Mouse (Mus musculus) myocyte (in vitro differentiated cells): ENCODE data around the gene Sncb. TPM values are rescaled to one million over a fixed set of nuclear protein-coding genes. Genes with fewer than 3 reads are reported as not detected.

ENCODE experiments used
- H3K27me3 ChIP-seq: one replicate; pipeline ENCODE4 v1.6.1; 2011; ENCODE audit not compliant: control insufficient read depth, insufficient read depth, insufficient read length
- H3K36me3 ChIP-seq: one replicate; pipeline ENCODE4 v1.6.1; 2011; ENCODE audit not compliant: control insufficient read depth, insufficient read depth
- H3K4me2 ChIP-seq: one replicate; pipeline ENCODE4 v1.6.1; 2011; ENCODE audit warnings: low read depth, control low read depth
- H3K4me3 ChIP-seq: one replicate; pipeline ENCODE4 v1.5.1; 2011; ENCODE audit warnings: mild to moderate bottlenecking, control low read depth, moderate library complexity
- H3K79me2 ChIP-seq: one replicate; pipeline ENCODE4 v1.6.1; 2011; ENCODE audit not compliant: control insufficient read depth, insufficient read depth
- H3ac ChIP-seq: one replicate; pipeline ENCODE4 v1.6.1; 2011; ENCODE audit not compliant: control insufficient read depth, insufficient read length
- CEBPB ChIP-seq: IDR thresholded peaks from 2 replicates; pipeline ENCODE4 v1.6.1; 2011; ENCODE audit warnings: mild to moderate bottlenecking, moderate library complexity; ENCODE audit not compliant: poor library complexity, insufficient read depth, severe bottlenecking
- E2F4 ChIP-seq: IDR thresholded peaks from one replicate; pipeline ENCODE4 v1.6.1; 2011; ENCODE audit warnings: mild to moderate bottlenecking, control low read depth, moderate library complexity; ENCODE audit not compliant: insufficient read depth
- MAX ChIP-seq: IDR thresholded peaks from one replicate; pipeline ENCODE4 v1.6.1; 2011; ENCODE audit warnings: low read depth, mild to moderate bottlenecking, control low read depth
- MYOD1 ChIP-seq, 3 experiments: IDR thresholded peaks; one replicate each; pipeline ENCODE4 v1.6.1; 2011; ENCODE audit warnings: control low read depth in 2 of 3, low read depth in 2 of 3, mild to moderate bottlenecking in 2 of 3, moderate library complexity in 1 of 3; ENCODE audit not compliant: insufficient read length in 2 of 3, control insufficient read depth in 1 of 3
- MYOG ChIP-seq, 3 experiments: IDR thresholded peaks; one replicate each; pipeline ENCODE4 v1.6.1; 2011; ENCODE audit warnings: control low read depth in 2 of 3, low read depth in 2 of 3, mild to moderate bottlenecking in 2 of 3; ENCODE audit not compliant: insufficient read length in 2 of 3, control insufficient read depth in 1 of 3, insufficient read depth in 1 of 3
- POLR2A ChIP-seq: IDR thresholded peaks from one replicate; pipeline ENCODE4 v1.6.1; 2011; ENCODE audit warnings: low read depth, mild to moderate bottlenecking, control low read depth, moderate library complexity; ENCODE audit not compliant: insufficient read length
- POLR2AphosphoS2 ChIP-seq: IDR thresholded peaks from one replicate; pipeline ENCODE4 v1.6.1; 2011; ENCODE audit warnings: low read depth, control low read depth; ENCODE audit not compliant: insufficient read length
- REST ChIP-seq: IDR thresholded peaks from one replicate; pipeline ENCODE4 v1.6.1; 2011; ENCODE audit warnings: mild to moderate bottlenecking, control low read depth, moderate library complexity; ENCODE audit not compliant: insufficient read depth, insufficient read length
- SRF ChIP-seq: IDR thresholded peaks from one replicate; pipeline ENCODE4 v1.6.1; 2011; ENCODE audit warnings: low read depth; ENCODE audit not compliant: control insufficient read depth, insufficient read length
- TCF12 ChIP-seq: IDR thresholded peaks from one replicate; pipeline ENCODE4 v1.6.1; 2011; ENCODE audit warnings: mild to moderate bottlenecking, control low read depth; ENCODE audit not compliant: poor library complexity, insufficient read depth, severe bottlenecking
- TCF3 ChIP-seq: IDR thresholded peaks from one replicate; pipeline ENCODE4 v1.6.1; 2011; ENCODE audit warnings: low read depth, control low read depth; ENCODE audit not compliant: insufficient read length
- USF1 ChIP-seq: IDR thresholded peaks from one replicate; pipeline ENCODE4 v1.6.1; 2011; ENCODE audit warnings: low read depth, mild to moderate bottlenecking, control low read depth, moderate library complexity
- polyA plus RNA-seq: library from polyadenylated mRNA; unstranded; fragments of >200 nt; fragmentation: generic; extraction: Trizol; gene quantifications from one replicate; pipeline ENCODE4 v1.2.1, GENCODE M21; 2012; ENCODE audit warnings: missing spikeins

Sncb gene
- polyA plus RNA-seq, 1 experiment = not detected

DNA sequence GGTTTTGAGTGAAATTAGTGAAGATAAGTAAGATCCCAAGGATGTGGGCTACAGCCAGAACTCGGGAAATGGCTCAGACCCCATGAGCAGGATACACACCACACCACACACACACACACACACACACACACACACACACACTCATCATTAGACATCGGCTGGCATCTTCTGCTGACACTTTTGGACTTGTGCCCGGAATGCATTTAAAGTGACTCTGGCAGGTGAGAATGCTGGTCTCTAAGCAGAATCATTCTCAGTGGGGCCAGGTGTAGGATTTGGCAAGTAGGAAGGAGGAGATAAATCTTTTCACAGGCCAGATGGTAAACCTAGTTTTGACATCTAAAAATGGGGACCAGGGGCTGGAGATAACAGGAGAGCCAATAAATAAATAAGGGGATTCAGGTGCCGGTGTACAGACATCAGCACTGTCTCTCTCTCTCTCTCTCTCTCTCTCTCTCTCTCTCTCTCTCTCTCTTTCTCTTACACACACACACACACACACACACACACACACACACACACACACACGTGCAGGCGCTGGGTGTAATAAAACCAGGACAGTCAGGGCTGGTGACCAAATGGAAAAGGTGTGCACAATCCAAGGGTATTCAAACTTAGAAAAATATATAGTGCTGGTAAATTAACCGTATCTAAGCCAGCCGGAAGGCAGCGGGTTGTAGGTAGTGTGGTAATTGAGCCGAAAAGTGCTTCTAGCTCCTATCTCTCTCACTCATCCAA is 9.1 kb downstream of the Sncb start:
- H3K4me2 ChIP-seq = peak overlapping the region; percentile 77

GRCm38 (mm10) chr13:54756156-54756712 is 10.2 kb downstream of the Sncb start:
- H3K27me3 ChIP-seq = peaks cover 15% of the 10 kb centered on the region
- H3K79me2 ChIP-seq = no peaks in the 10 kb centered on the region

More for the DNA sequence above, 9.1 kb downstream of the Sncb start:
- peak in 1 of 3 experiments; percentile 17 for TF ChIP-seq MYOD1 (IDR thresholded peaks at IDR 0.05; ENCODE audit: control insufficient read depth in 1 of 3, insufficient read length in 2 of 3, low read depth in 2 of 3)
- no peak for TF ChIP-seq TCF12
- Histone ChIP-seq H3K27me3 (peaks cover 23% of the 10 kb centered on the region), H3K79me2 (no peaks in the 10 kb centered on the region), H3K36me3 (no peaks in the 10 kb centered on the region), H3K4me3 (peak overlapping the region; percentile 1), H3ac (no peak overlapping the region)

DNA sequence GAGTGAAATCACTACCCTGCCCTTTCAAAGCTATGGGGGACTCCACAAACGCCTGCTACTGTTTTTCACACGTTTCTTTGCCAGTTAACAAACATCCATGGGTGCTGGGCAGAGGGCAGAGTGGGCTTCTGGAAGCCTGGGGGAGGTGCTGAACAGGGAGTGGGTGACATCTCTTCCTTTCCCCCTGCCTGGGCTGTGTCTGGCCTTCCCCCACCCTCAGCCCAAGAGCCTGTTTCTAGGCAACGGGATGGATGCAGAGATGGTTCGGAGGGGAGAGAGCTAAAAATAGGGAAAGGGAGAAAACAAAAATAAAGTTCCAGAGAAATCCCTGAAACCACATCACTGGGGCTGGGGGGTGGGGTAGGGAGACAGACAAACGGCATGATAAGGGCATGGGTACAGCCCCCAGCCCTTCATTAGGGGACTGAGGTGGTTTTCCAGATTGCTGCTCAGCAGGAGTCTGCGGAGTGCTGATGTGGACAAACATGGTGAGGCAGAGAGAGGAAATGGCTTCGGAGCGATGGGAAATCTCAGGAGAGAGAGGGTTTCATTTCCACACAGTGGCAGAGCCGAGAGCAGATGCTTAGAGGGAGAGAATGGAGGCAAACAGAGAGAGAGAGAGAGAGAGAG is 11.1 kb downstream of the Sncb start:
- H3K27me3 ChIP-seq = peaks cover 10% of the 10 kb centered on the region
- TF ChIP-seq MYOD1 (IDR thresholded peaks at IDR 0.05; ENCODE audit: control insufficient read depth in 1 of 3, insufficient read length in 2 of 3, low read depth in 2 of 3) (no peak), SRF (no peak), TCF12 (no peak), REST (no peak)
- no peak overlapping the region for H3K4me3 ChIP-seq
- no peaks in the 10 kb centered on the region for H3K79me2 ChIP-seq
- H3ac ChIP-seq = no peak overlapping the region
- no peaks in the 10 kb centered on the region for H3K36me3 ChIP-seq
- H3K4me2 ChIP-seq = no peak overlapping the region

More at GRCm38 (mm10) chr13:54756156-54756712, 10.2 kb downstream of the Sncb start:
- Histone ChIP-seq H3K36me3 (no peaks in the 10 kb centered on the region), H3K4me3 (no peak overlapping the region), H3K4me2 (no peak overlapping the region), H3ac (no peak overlapping the region)
- TF ChIP-seq SRF (no peak), CEBPB (no peak), TCF3 (no peak), POLR2A (no peak), TCF12 (no peak), MYOD1 (IDR thresholded peaks at IDR 0.05; ENCODE audit: control insufficient read depth in 1 of 3, insufficient read length in 2 of 3, low read depth in 2 of 3) (no peak), MYOG (IDR thresholded peaks at IDR 0.05; ENCODE audit: control insufficient read depth in 1 of 3, insufficient read depth in 1 of 3, insufficient read length in 2 of 3, low read depth in 2 of 3) (no peak), USF1 (no peak), REST (no peak), E2F4 (no peak), MAX (no peak), POLR2AphosphoS2 (no peak)

GRCm38 (mm10) chr13:54754169-54755080 is 12.0 kb downstream of the Sncb start:
- peak; percentile 35 to 88 (median 60) for TF ChIP-seq MYOG (IDR thresholded peaks at IDR 0.05; ENCODE audit: control insufficient read depth in 1 of 3, insufficient read depth in 1 of 3, insufficient read length in 2 of 3, low read depth in 2 of 3)
- TF ChIP-seq TCF3 = no peak
- TF ChIP-seq POLR2A = no peak
- TF ChIP-seq SRF = no peak
- TF ChIP-seq TCF12 = no peak
- TF ChIP-seq MYOD1 (IDR thresholded peaks at IDR 0.05; ENCODE audit: control insufficient read depth in 1 of 3, insufficient read length in 2 of 3, low read depth in 2 of 3) = peak in 2 of 3 experiments; percentile 64 to 82
- no peak for TF ChIP-seq USF1
- TF ChIP-seq REST = no peak
- TF ChIP-seq E2F4 = no peak
- no peaks in the 10 kb centered on the region for H3K79me2 ChIP-seq
- no peaks in the 10 kb centered on the region for H3K36me3 ChIP-seq
- no peak overlapping the region for H3K4me3 ChIP-seq
- H3K4me2 ChIP-seq = peak overlapping the region; percentile 75
- peaks cover 8% of the 10 kb centered on the region for H3K27me3 ChIP-seq
- no peak overlapping the region for H3ac ChIP-seq
